Mouse (Mus musculus): Measurements from ENCODE around the gene Gm10521. TPM values are rescaled to one million over a fixed set of nuclear protein-coding genes. Genes with fewer than 3 reads are reported as not detected.
"Not testable (repeated sequence)": the region's sequence is repeated elsewhere in the genome, so short reads cannot be mapped to it uniquely, and the experiment has no call there.

The Gm10521 gene
- not detected in 2 replicates for polyA plus RNA-seq (2015; fragmentation: Nextera tagmentation; extraction: Ambion mirVana)

GRCm38 (mm10) chr1:171895364-171895763 lies at the start of gene Gm10521:
TSS of gene Gm10521 (plus strand) at chr1:171895664.
- not testable (repeated sequence) for H3K9me3 ChIP-seq; H3K4me1 ChIP-seq; H3K4me2 ChIP-seq; H3K27me3 ChIP-seq (replicated peaks); H3K4me3 ChIP-seq; H3K36me3 ChIP-seq (replicated peaks); H3K9ac ChIP-seq; H3K27ac ChIP-seq; ATAC-seq (replicated peaks)
- WGBS: 81% methylated on average over 5 of the region's 5 CpGs

DNA sequence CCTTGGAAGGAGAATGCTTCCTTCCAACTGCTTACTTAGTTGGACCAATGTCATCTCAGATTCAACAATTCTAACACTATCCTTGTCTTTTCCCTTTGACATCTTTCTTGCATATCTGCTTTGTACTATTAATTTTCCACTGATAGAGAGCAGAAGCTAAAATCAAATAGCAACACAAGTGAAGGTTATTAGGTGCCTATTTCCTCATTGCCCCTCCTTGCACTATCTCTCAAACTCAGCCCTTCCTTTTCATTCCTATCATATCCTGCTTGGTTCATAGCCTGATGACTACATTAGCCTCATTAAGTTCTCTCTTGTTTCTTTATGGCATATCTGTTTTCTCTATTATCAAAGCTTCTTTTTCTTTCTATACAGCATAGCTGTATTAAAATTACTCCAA lies 47.3 kb upstream of the Gm10521 start:
- Histone ChIP-seq H3K4me3 (no peak overlapping the region), H3K27me3 (replicated peaks) (no peaks in the 10 kb centered on the region), H3K4me1 (no peaks in the 10 kb centered on the region), H3K4me2 (no peak overlapping the region), H3K9me3 (no peaks in the 10 kb centered on the region), H3K9ac (no peak overlapping the region), H3K36me3 (replicated peaks) (no peaks in the 10 kb centered on the region), H3K27ac (no peak overlapping the region)
- no peak for ATAC-seq (replicated peaks)

- H3K4me1 ChIP-seq: no peaks in the 10 kb centered on the region
- H3K36me3 ChIP-seq (replicated peaks): no peaks in the 10 kb centered on the region
- no peak overlapping the region for H3K9ac ChIP-seq
- H3K27ac ChIP-seq: no peak overlapping the region
- H3K27me3 ChIP-seq (replicated peaks): no peaks in the 10 kb centered on the region
- 82% methylated on average over 4 of the region's 4 CpGs for WGBS
- no peak overlapping the region for H3K4me2 ChIP-seq
- H3K9me3 ChIP-seq: no peaks in the 10 kb centered on the region
- H3K4me3 ChIP-seq: no peak overlapping the region
- ATAC-seq (replicated peaks): no peak
Measured at GRCm38 (mm10) chr1:171848757-171849156, 46.7 kb upstream of the Gm10521 start.

GRCm38 (mm10) chr1:171849454-171849853 lies 46.0 kb upstream of the Gm10521 start:
- Histone ChIP-seq H3K27me3 (replicated peaks) (no peaks in the 10 kb centered on the region), H3K36me3 (replicated peaks) (no peaks in the 10 kb centered on the region), H3K27ac (no peak overlapping the region), H3K4me3 (no peak overlapping the region), H3K4me1 (no peaks in the 10 kb centered on the region), H3K9ac (no peak overlapping the region), H3K4me2 (no peak overlapping the region), H3K9me3 (no peaks in the 10 kb centered on the region)
- no peak for ATAC-seq (replicated peaks)
- 94% methylated on average over 5 of the region's 5 CpGs for WGBS

- no peaks in the 10 kb centered on the region for H3K27me3 ChIP-seq (replicated peaks)
- ATAC-seq (replicated peaks): no peak
- H3K4me2 ChIP-seq: no peak overlapping the region
- H3K9me3 ChIP-seq: no peaks in the 10 kb centered on the region
- WGBS: 94% methylated on average over 4 of the region's 4 CpGs
- H3K36me3 ChIP-seq (replicated peaks): no peaks in the 10 kb centered on the region
- no peak overlapping the region for H3K27ac ChIP-seq
- H3K4me1 ChIP-seq: no peaks in the 10 kb centered on the region
- H3K9ac ChIP-seq: no peak overlapping the region
- no peak overlapping the region for H3K4me3 ChIP-seq
Measured at GRCm38 (mm10) chr1:171865467-171865866, 30.0 kb upstream of the Gm10521 start.

- H3K36me3 ChIP-seq (replicated peaks): no peaks in the 10 kb centered on the region
- 85% methylated on average over 1 of the region's 1 CpGs for WGBS
- H3K9me3 ChIP-seq: no peaks in the 10 kb centered on the region
- no peak overlapping the region for H3K4me3 ChIP-seq
- no peaks in the 10 kb centered on the region for H3K4me1 ChIP-seq
- no peaks in the 10 kb centered on the region for H3K27me3 ChIP-seq (replicated peaks)
- no peak overlapping the region for H3K4me2 ChIP-seq
- no peak for ATAC-seq (replicated peaks)
- no peak overlapping the region for H3K27ac ChIP-seq
- no peak overlapping the region for H3K9ac ChIP-seq
Measured at GRCm38 (mm10) chr1:171886989-171887388, 8.5 kb upstream of the Gm10521 start.

DNA sequence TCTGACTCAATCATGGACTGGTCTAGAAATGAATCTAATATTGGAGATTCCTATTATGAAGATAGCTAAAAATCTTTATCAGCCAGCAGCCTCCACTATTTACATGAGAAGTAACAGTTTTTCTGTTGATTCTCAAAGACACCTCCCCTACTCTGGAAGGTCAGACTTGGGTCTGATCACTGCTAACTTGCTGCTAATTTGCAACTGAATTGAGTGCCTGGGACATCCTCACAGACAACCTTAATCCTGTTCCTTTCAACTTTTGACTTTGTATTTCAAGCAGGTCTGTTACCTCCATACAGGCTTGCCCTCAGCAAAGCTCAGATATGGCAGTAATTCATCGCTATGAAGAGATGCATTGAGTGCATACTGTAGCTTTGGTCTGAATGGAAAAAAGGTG lies 8.5 kb downstream of the Gm10521 start:
- no peaks in the 10 kb centered on the region for H3K4me1 ChIP-seq
- no peak overlapping the region for H3K9ac ChIP-seq
- no peaks in the 10 kb centered on the region for H3K27me3 ChIP-seq (replicated peaks)
- 63% methylated on average over 1 of the region's 1 CpGs for WGBS
- H3K4me3 ChIP-seq: no peak overlapping the region
- H3K27ac ChIP-seq: no peak overlapping the region
- no peak overlapping the region for H3K4me2 ChIP-seq
- ATAC-seq (replicated peaks): no peak
- no peaks in the 10 kb centered on the region for H3K9me3 ChIP-seq
- no peaks in the 10 kb centered on the region for H3K36me3 ChIP-seq (replicated peaks)

- ATAC-seq (replicated peaks): no peak
- WGBS: 73% methylated on average over 13 of the region's 13 CpGs
- Histone ChIP-seq H3K27ac (no peak overlapping the region), H3K4me3 (no peak overlapping the region), H3K36me3 (replicated peaks) (no peaks in the 10 kb centered on the region), H3K9ac (no peak overlapping the region), H3K27me3 (replicated peaks) (no peaks in the 10 kb centered on the region), H3K4me2 (no peak overlapping the region), H3K4me1 (no peaks in the 10 kb centered on the region), H3K9me3 (no peaks in the 10 kb centered on the region; the same call in 1 of the 2 replicates)
Measured at GRCm38 (mm10) chr1:171915638-171916458, 20.4 kb downstream of the Gm10521 start.

DNA sequence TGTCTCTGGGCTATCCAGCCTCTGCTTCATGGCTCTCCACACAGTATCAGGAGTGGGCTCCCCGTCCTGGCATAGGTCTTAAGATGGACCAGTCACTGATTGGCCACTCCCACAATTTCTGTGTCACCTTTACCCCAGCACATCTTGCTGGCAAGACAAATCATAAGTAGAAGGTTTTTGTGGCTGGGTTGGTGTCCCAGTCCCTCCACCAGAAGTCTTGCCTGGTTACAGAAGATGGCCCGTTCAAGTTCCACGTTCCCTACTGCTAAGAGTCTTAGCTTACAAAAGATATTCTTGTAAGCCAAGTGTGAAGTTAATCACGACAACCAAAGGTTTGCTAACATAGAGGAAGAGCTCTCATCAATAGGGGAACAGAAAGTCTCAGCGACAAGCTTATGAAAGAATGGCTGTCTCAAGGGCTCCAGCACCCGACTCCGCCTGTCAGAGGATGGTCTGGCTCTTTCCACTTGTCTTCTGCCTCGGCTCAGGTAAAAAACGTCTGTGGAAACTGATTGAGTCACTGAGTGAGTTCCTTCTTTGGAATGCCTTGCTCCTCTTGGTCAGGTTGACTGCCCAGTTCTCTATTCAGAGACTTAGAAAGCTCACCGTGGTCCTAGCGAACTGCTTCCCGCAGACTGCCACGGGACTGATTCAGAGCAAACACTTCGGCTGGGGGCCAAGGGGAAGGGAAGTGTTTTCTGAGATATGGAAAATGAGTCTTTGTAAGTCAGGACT lies 22.0 kb downstream of the Gm10521 start, which contains the start of gene Slamf6:
Gene Slamf6, plus strand, starts transcription at position 211 of the 735 bp plus-strand sequence.
- H3K27ac ChIP-seq: no peak within 1 kb of the TSS
- ATAC-seq (replicated peaks): no peak
- no peak within 1 kb of the TSS for H3K4me2 ChIP-seq
- no peak within 1 kb of the TSS for H3K4me3 ChIP-seq
- H3K27me3 ChIP-seq (replicated peaks): no peaks in the 10 kb centered on the region
- no peak within 1 kb of the TSS for H3K9ac ChIP-seq
- H3K4me1 ChIP-seq: no peaks in the 10 kb centered on the region
- H3K9me3 ChIP-seq: no peaks in the 10 kb centered on the region; the same call in 1 of the 2 replicates
- 88% methylated on average over 14 of the region's 14 CpGs for WGBS
- H3K36me3 ChIP-seq (replicated peaks): no peaks in the 10 kb centered on the region

DNA sequence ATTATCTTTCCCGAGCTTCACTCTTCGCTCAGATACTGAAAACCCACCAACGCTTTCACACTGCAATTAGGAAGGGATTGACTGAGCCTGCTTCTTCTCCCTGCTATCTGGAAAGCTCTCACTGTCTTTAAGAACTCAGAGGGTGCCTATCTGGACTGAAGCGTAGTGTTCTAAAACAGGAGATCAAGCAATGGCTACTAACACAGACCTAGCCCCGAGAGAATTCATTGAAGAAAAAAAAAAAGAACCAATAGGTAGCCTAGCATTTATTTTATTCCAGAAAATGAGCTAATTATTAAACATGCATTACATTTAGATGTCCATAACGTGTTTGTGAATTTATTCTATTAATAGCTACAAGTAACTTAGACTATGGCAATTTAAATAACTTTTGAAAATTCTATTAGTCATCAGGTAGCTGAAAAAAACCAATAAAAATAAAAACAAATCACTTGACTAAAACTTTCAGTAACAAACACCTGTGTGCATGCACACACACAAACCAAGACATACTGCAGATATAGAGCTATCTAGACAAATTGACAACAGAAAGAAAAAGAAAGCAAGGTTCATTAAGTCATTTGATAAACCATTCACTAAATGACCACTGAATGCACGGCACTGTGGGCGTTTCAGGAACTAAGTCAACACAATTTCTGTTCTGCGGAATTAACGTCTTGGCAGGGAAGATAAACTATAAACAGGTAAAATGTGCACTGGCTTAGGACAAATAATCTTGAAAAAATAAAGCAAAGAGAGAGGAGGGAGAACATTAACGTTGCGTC lies 22.9 kb downstream of the Gm10521 start:
- H3K27ac ChIP-seq: no peak overlapping the region
- 87% methylated on average over 12 of the region's 12 CpGs for WGBS

DNA sequence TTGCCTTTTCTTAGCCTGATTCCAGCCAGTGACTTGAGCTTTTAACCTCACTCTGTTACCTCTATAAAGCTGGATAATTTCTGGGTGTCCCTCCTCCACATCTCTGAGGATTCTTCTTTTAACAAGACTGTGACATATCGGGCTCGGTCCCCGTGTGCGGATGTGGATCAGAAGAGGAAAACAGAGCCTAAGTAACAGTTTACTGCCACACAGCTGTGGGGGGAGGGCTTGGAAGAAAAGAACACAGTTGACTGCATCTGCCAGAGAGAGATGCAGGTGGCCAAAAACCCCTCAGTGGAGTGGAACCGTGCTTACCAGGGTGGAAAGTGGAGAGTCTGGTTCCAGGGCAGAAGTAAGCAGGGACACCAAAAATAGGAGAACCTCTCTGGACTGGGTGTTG lies 23.7 kb downstream of the Gm10521 start:
- WGBS: 82% methylated on average over 5 of the region's 5 CpGs
- no peaks in the 10 kb centered on the region for H3K9me3 ChIP-seq

More for the DNA sequence above, 22.9 kb downstream of the Gm10521 start:
- no peaks in the 10 kb centered on the region for H3K9me3 ChIP-seq
- H3K36me3 ChIP-seq (replicated peaks): no peaks in the 10 kb centered on the region
- no peak overlapping the region for H3K9ac ChIP-seq
- no peaks in the 10 kb centered on the region for H3K27me3 ChIP-seq (replicated peaks)
- no peak for ATAC-seq (replicated peaks)
- no peak overlapping the region for H3K4me3 ChIP-seq
- H3K4me2 ChIP-seq: no peak overlapping the region
- H3K4me1 ChIP-seq: no peaks in the 10 kb centered on the region

GRCm38 (mm10) chr1:171919901-171920510 lies 24.5 kb downstream of the Gm10521 start:
- no peak overlapping the region for H3K4me2 ChIP-seq
- no peak overlapping the region for H3K27ac ChIP-seq
- H3K4me1 ChIP-seq: no peaks in the 10 kb centered on the region
- no peak overlapping the region for H3K4me3 ChIP-seq
- no peak for ATAC-seq (replicated peaks)
- WGBS: 92% methylated on average over 6 of the region's 6 CpGs
- H3K36me3 ChIP-seq (replicated peaks): no peaks in the 10 kb centered on the region
- no peaks in the 10 kb centered on the region for H3K27me3 ChIP-seq (replicated peaks)
- no peak overlapping the region for H3K9ac ChIP-seq
- H3K9me3 ChIP-seq: no peaks in the 10 kb centered on the region

More for the DNA sequence above, 23.7 kb downstream of the Gm10521 start:
- no peak overlapping the region for H3K9ac ChIP-seq
- no peaks in the 10 kb centered on the region for H3K27me3 ChIP-seq (replicated peaks)
- H3K4me2 ChIP-seq: no peak overlapping the region
- H3K27ac ChIP-seq: no peak overlapping the region
- no peaks in the 10 kb centered on the region for H3K4me1 ChIP-seq
- no peaks in the 10 kb centered on the region for H3K36me3 ChIP-seq (replicated peaks)
- ATAC-seq (replicated peaks): no peak
- H3K4me3 ChIP-seq: no peak overlapping the region

Data from midbrain, embryonic 15.5 days (tissue).